Mouse (Mus musculus) hindbrain, embryonic 16.5 days (tissue): ENCODE results near the gene Abcg5. TPM values are rescaled to one million over a fixed set of nuclear protein-coding genes. Genes with fewer than 3 reads are reported as not detected.
A peak's percentile ranks its signal among the peaks of the same experiment; 100 is the strongest.

Experiments used
- ATAC-seq: fragments of 200-750 bp; cut with Nextera tagmentation; 2 replicates; pipeline ENCODE4 v1.8.0; 2017; ENCODE audit warnings: moderate TSS enrichment, moderate library complexity
- H3K27ac ChIP-seq: fragments of 300-500 bp; sonication (generic); 2 replicates; pipeline ENCODE4 v1.5.1; 2014; ENCODE audit warnings: low read depth, mild to moderate bottlenecking, control low read depth, low read length, moderate library complexity
- H3K27me3 ChIP-seq: fragments of 300-500 bp; sonication (generic); replicated peaks from 2 replicates; pipeline ENCODE4 v1.6.1; 2014; ENCODE audit warnings: low read length; ENCODE audit not compliant: control insufficient read depth, insufficient read depth
- H3K36me3 ChIP-seq: fragments of 300-500 bp; sonication (generic); 2 replicates; pipeline ENCODE4 v1.6.1; 2014; ENCODE audit warnings: mild to moderate bottlenecking, low read length, moderate library complexity, mixed read lengths; ENCODE audit not compliant: control insufficient read depth, insufficient read depth
- H3K4me1 ChIP-seq: fragments of 300-500 bp; sonication (generic); 2 replicates; pipeline ENCODE4 v1.6.1; 2014; ENCODE audit warnings: low read depth, low read length; ENCODE audit not compliant: control insufficient read depth, insufficient read depth
- H3K4me2 ChIP-seq: fragments of 300-500 bp; sonication (generic); 2 replicates; pipeline ENCODE4 v1.6.1; 2014; ENCODE audit warnings: mild to moderate bottlenecking, low read length, control low read depth, moderate library complexity
- H3K4me3 ChIP-seq: fragments of 300-500 bp; sonication (generic); 2 replicates; pipeline ENCODE4 v1.5.1; 2014; ENCODE audit warnings: mild to moderate bottlenecking, low read length, control low read depth, moderate library complexity
- H3K9ac ChIP-seq: fragments of 300-500 bp; sonication (generic); 2 replicates; pipeline ENCODE4 v1.6.1; 2014; ENCODE audit warnings: low read depth, mild to moderate bottlenecking, control low read depth, low read length, moderate library complexity
- H3K9me3 ChIP-seq: fragments of 300-500 bp; sonication (generic); 2 replicates; pipeline ENCODE4 v1.6.1; 2014; ENCODE audit warnings: mild to moderate bottlenecking, low read length, moderate library complexity; ENCODE audit not compliant: control insufficient read depth
- WGBS: fragments of 180-500 bp; shearing (Covaris S2); extraction: QIAGEN DNeasy Blood & Tissue Kit; methylation state at CpG from one replicate; pipeline ENCODE4 v1.1.7; 2014; 5-methylcytosine and 5-hydroxymethylcytosine counted together
- polyA plus RNA-seq: library from polyadenylated mRNA; unstranded; fragments of >200 nt; fragmentation: Nextera tagmentation; extraction: Ambion mirVana; gene quantifications from 2 replicates; pipeline ENCODE4 v1.2.1, GENCODE M21; 2015

Gene Abcg5
- polyA plus RNA-seq, 1 experiment from 2014 or later = 1.8 TPM

DNA sequence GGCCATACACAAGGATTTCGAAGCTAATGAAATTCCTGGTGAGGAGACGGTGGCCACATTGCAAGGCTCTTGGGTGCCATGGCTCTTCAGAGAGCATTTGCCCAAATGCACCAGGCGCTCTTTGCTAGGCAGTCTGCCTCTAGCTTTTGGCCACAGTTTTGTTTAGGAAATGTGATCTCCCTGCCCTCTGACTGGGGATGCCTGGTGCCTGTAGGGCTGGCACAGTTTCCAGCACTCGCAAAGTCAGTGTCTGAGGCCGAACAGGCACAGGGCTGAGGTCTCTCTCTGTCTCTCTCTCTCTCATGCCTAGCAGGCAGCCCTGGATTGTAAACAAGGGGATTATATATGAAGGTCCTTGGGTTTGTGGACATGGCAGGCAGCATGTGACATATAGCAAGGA lies 7.3 kb upstream of the Abcg5 start:
- H3K9ac ChIP-seq = no peak overlapping the region
- 74% methylated on average over 5 of the region's 5 CpGs for WGBS
- H3K4me2 ChIP-seq = no peak overlapping the region
- no peaks in the 10 kb centered on the region for H3K9me3 ChIP-seq
- no peak overlapping the region for H3K27ac ChIP-seq
- no peak for ATAC-seq
- no peaks in the 10 kb centered on the region for H3K36me3 ChIP-seq
- no peaks in the 10 kb centered on the region for H3K27me3 ChIP-seq
- no peak overlapping the region for H3K4me3 ChIP-seq
- H3K4me1 ChIP-seq = no peaks in the 10 kb centered on the region

DNA sequence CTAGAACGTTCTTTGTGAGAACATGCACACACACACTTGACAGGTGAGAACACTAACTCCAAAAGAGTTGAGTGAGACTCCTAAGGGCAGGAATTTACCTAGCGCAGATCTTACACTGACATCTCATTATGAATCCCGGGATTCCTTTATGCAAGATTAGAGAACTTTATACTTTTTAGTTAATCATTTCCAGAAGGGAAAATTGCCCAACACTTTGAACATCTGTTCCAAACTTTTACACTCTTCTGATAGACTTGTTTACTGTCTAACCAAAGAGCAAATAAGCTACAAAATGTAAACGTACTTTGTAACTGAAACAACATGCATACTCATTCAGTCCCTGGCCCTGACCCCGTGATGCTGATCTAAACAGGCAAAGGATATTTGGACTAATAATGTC lies 6.5 kb upstream of the Abcg5 start:
- no peak for ATAC-seq
- WGBS = 87% methylated on average over 5 of the region's 5 CpGs
- Histone ChIP-seq H3K27me3 (no peaks in the 10 kb centered on the region), H3K9ac (no peak overlapping the region), H3K4me3 (no peak overlapping the region), H3K4me1 (no peaks in the 10 kb centered on the region), H3K27ac (no peak overlapping the region), H3K9me3 (no peaks in the 10 kb centered on the region), H3K36me3 (no peaks in the 10 kb centered on the region), H3K4me2 (no peak overlapping the region)

- WGBS = 92% methylated on average over 11 of the region's 11 CpGs
- no peak overlapping the region for H3K4me3 ChIP-seq
- no peaks in the 10 kb centered on the region for H3K9me3 ChIP-seq
- H3K4me1 ChIP-seq = no peaks in the 10 kb centered on the region
- no peak overlapping the region for H3K27ac ChIP-seq
- H3K4me2 ChIP-seq = no peak overlapping the region
- no peak overlapping the region for H3K9ac ChIP-seq
- no peak for ATAC-seq
- H3K36me3 ChIP-seq = no peaks in the 10 kb centered on the region
- no peaks in the 10 kb centered on the region for H3K27me3 ChIP-seq
These were observed 6.0 kb upstream of the Abcg5 start for GRCm38 (mm10) chr17:84688834-84689233.

DNA sequence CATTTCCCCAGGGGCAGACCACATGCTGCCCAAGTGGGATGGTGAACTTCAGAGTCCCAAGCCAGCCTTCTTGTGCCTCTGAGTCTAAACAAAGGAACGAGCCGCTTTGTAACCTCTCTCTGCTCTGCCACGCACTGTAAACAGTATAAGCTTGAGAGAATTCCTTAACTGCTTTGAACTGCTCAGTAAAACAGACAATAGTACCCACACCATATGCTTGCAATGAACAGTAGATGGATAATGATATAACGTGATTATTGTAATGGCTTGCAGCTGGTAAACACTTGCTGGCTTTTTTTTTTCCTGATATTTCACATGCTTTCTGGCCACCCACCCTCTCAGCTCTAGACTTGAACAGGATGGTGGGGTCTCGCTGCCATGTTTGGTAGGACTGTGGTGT lies 5.2 kb upstream of the Abcg5 start:
- Histone ChIP-seq H3K36me3 (no peaks in the 10 kb centered on the region), H3K4me3 (no peak overlapping the region), H3K9ac (no peak overlapping the region), H3K4me1 (no peaks in the 10 kb centered on the region), H3K4me2 (no peak overlapping the region), H3K27ac (no peak overlapping the region), H3K9me3 (no peaks in the 10 kb centered on the region), H3K27me3 (no peaks in the 10 kb centered on the region)
- 75% methylated on average over 5 of the region's 5 CpGs for WGBS
- no peak for ATAC-seq

GRCm38 (mm10) chr17:84685286-84685685 lies 2.5 kb upstream of the Abcg5 start:
- Histone ChIP-seq H3K4me3 (no peak overlapping the region), H3K4me2 (no peak overlapping the region), H3K4me1 (no peaks in the 10 kb centered on the region), H3K9ac (no peak overlapping the region), H3K9me3 (no peaks in the 10 kb centered on the region), H3K36me3 (no peaks in the 10 kb centered on the region), H3K27ac (no peak overlapping the region), H3K27me3 (no peaks in the 10 kb centered on the region)
- no peak for ATAC-seq
- WGBS = 79% methylated on average over 4 of the region's 4 CpGs

GRCm38 (mm10) chr17:84684284-84684683 lies 1.5 kb upstream of the Abcg5 start:
- H3K4me1 ChIP-seq = no peaks in the 10 kb centered on the region

GRCm38 (mm10) chr17:84681670-84682069 lies 1.1 kb downstream of the Abcg5 start:
- no peak for ATAC-seq
- 71% methylated on average over 3 of the region's 3 CpGs for WGBS
- no peak overlapping the region for H3K4me2 ChIP-seq
- no peaks in the 10 kb centered on the region for H3K36me3 ChIP-seq
- H3K4me3 ChIP-seq = no peak overlapping the region
- no peaks in the 10 kb centered on the region for H3K9me3 ChIP-seq
- H3K27me3 ChIP-seq = no peaks in the 10 kb centered on the region
- no peak overlapping the region for H3K9ac ChIP-seq
- H3K4me1 ChIP-seq = no peaks in the 10 kb centered on the region
- no peak overlapping the region for H3K27ac ChIP-seq

More at GRCm38 (mm10) chr17:84684284-84684683, 1.5 kb upstream of the Abcg5 start:
- Histone ChIP-seq H3K27me3 (no peaks in the 10 kb centered on the region), H3K36me3 (no peaks in the 10 kb centered on the region), H3K4me3 (no peak overlapping the region), H3K9ac (no peak overlapping the region), H3K9me3 (no peaks in the 10 kb centered on the region), H3K4me2 (no peak overlapping the region), H3K27ac (no peak overlapping the region)
- ATAC-seq = no peak
- 54% methylated on average over 6 of the region's 6 CpGs for WGBS

GRCm38 (mm10) chr17:84677595-84677994 lies 5.2 kb downstream of the Abcg5 start:
- ATAC-seq = no peak
- Histone ChIP-seq H3K4me1 (no peaks in the 10 kb centered on the region; the same call in 1 of the 2 replicates), H3K27ac (no peak overlapping the region), H3K4me2 (no peak overlapping the region), H3K27me3 (no peaks in the 10 kb centered on the region), H3K9me3 (no peaks in the 10 kb centered on the region), H3K9ac (no peak overlapping the region), H3K36me3 (no peaks in the 10 kb centered on the region), H3K4me3 (no peak overlapping the region)
- WGBS = 92% methylated on average over 11 of the region's 11 CpGs

- Histone ChIP-seq H3K27ac (no peak within 1 kb of the TSS), H3K4me2 (peak within 1 kb of the TSS; percentile 67), H3K4me3 (peak within 1 kb of the TSS; percentile 38), H3K27me3 (no peaks in the 10 kb centered on the region), H3K36me3 (no peaks in the 10 kb centered on the region), H3K9ac (peak within 1 kb of the TSS; percentile 50; the same call in 1 of the 2 replicates), H3K9me3 (no peaks in the 10 kb centered on the region), H3K4me1 (no peaks in the 10 kb centered on the region; the same call in 1 of the 2 replicates)
- ATAC-seq = peak; percentile 61; the same call in 1 of the 2 replicates
- WGBS = 3% methylated on average over 24 of the region's 24 CpGs
These were observed 6.9 kb downstream of the Abcg5 start, which contains the start of gene Abcg8 for GRCm38 (mm10) chr17:84675951-84676366. TSS of gene Abcg8 (plus strand) at chr17:84676302.

DNA sequence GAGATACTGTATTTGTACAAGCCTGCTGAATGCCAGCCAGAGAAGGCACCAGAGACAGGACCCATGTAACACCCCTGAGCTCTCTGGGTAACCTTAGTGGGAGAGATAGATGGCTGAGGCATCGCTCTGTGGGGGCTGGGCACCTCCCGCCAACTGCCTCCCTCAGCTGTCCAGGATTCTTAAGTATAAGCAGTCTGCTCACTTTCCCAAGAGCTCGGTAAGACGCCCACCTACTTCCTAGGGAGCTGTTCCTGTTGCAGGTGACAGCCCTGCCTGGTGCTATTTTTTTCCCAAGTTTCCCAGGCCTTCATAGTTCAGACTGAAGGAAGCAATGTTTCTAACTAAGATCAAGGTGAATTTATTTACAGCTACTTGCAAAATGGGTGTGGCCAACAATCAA lies 7.6 kb downstream of the Abcg5 start:
- H3K9me3 ChIP-seq = no peaks in the 10 kb centered on the region
- H3K36me3 ChIP-seq = no peaks in the 10 kb centered on the region
- no peaks in the 10 kb centered on the region; the same call in 1 of the 2 replicates for H3K4me1 ChIP-seq
- H3K9ac ChIP-seq = no peak overlapping the region
- H3K4me2 ChIP-seq = no peak overlapping the region
- ATAC-seq = no peak
- H3K27ac ChIP-seq = no peak overlapping the region
- 66% methylated on average over 4 of the region's 4 CpGs for WGBS
- no peaks in the 10 kb centered on the region for H3K27me3 ChIP-seq
- H3K4me3 ChIP-seq = no peak overlapping the region
